23 mouse cellular contexts compared by ENCODE assay signal in the genomic region with DNA sequence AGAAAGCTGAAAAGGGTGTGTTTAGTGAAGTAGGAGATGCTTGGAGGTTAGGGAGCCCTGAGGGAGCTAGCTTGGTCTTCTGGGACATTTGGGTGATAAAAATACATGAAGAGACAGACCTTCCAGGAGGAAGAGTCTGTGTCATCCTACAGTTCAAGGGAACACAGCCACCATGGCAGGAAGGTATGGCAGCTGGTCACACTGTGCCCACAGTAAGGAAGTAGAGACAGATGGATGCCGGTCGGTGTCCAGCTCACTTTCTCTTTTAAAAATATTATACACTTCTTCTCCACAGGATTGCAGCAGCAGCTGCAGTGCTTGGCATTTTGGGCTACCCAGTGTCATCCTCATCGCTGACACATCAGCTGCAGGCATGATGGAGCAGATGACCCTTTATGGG.
DNase-seq lines count a peak whose midpoint lies in the region; ATAC-seq lines count a peak whose summit lies in the region.
"Had no signal": no experiment of that assay in that cellular context is flagged by ENCODE, and none has a peak within 500 bp of the region (broad histone marks: within the 10 kb centered on the region; RNA-seq: fewer than 3 reads in every experiment).

No protein-coding gene starts in this region.

- H3K9me3 ChIP-seq in forebrain, embryonic 11.5 days (ENCODE audit: control insufficient read depth, low read length) = no peaks in the 10 kb centered on the region
- H3K9me3 ChIP-seq: forebrain, embryonic 10.5 days; hindbrain, embryonic 15.5 days had no signal

- peak; percentile 48 for DNase-seq in cerebellum, adult 11-12 months
- peak; percentile 20 for DNase-seq in cerebellum, adult 8-10 months
- peak; percentile 40 to 53 for DNase-seq in cerebellum, postnatal 10 days
- DNase-seq in cerebellum, postnatal 36 days = peak; percentile 37
- no peak for DNase-seq in right cerebral cortex, postnatal 14 days
- DNase-seq in left cerebral cortex, postnatal 14 days (ENCODE audit: low spot score in 2 of 2) = no peak
- DNase-seq in forebrain, embryonic 11.5 days (ENCODE audit: low spot score) = no peak
- DNase-seq: adrenal gland, adult 8-10 months; adrenal gland, postnatal 36 days; embryo, embryonic 11 days; forebrain, postnatal 0 days; gastrocnemius, adult 2 months; gastrocnemius, postnatal 14 days; heart, adult 11 months; kidney, adult 2 months had no signal

- H3K27ac ChIP-seq in forebrain, embryonic 11.5 days (ENCODE audit: low read depth, low read length) = no peak overlapping the region
- H3K27ac ChIP-seq: forebrain, embryonic 10.5 days; gastrocnemius, adult 2 months; hindbrain, embryonic 12.5 days; hindbrain, embryonic 15.5 days had no signal

- no peaks in the 10 kb centered on the region for H3K4me1 ChIP-seq in forebrain, embryonic 11.5 days (replicated peaks; ENCODE audit: control insufficient read depth, insufficient read depth, low read length)
- H3K4me1 ChIP-seq: forebrain, embryonic 10.5 days had no signal

- H3K4me3 ChIP-seq in forebrain, embryonic 11.5 days (ENCODE audit: low read depth, low read length) = no peak overlapping the region
- H3K4me3 ChIP-seq: forebrain, embryonic 10.5 days; gastrocnemius, adult 2 months; hindbrain, embryonic 12.5 days; hindbrain, embryonic 15.5 days had no signal

- no peaks in the 10 kb centered on the region for H3K36me3 ChIP-seq in forebrain, embryonic 11.5 days (ENCODE audit: control insufficient read depth, insufficient read depth, low read length)
- H3K36me3 ChIP-seq: forebrain, embryonic 10.5 days; hindbrain, embryonic 12.5 days; hindbrain, embryonic 15.5 days had no signal

- no peak overlapping the region for H3K9ac ChIP-seq in forebrain, embryonic 11.5 days (ENCODE audit: low read length)
- H3K9ac ChIP-seq: forebrain, postnatal 0 days; hindbrain, embryonic 12.5 days; hindbrain, embryonic 15.5 days had no signal

- intact Hi-C loops in left cerebral cortex, postnatal 14 days (cut with DNase I) = no loop called here

- no peaks in the 10 kb centered on the region for H3K27me3 ChIP-seq in forebrain, embryonic 11.5 days (ENCODE audit: control insufficient read depth, insufficient read depth, low read length)
- H3K27me3 ChIP-seq: hindbrain, embryonic 12.5 days; hindbrain, embryonic 15.5 days had no signal

- WGBS in forebrain, embryonic 11.5 days = 99% methylated on average over 3 of the region's 3 CpGs

- no peak overlapping the region for H3K4me2 ChIP-seq in forebrain, embryonic 11.5 days (ENCODE audit: low read depth, low read length, severe bottlenecking)
- H3K4me2 ChIP-seq: heart, embryonic 11.5 days; hindbrain, embryonic 12.5 days; hindbrain, embryonic 15.5 days had no signal

- ATAC-seq in cerebellum, adult (ENCODE audit: insufficient number of reproducible peaks, low FRiP score, low TSS enrichment) = no peak; the same call in 1 of the 2 replicates
- ATAC-seq in forebrain, embryonic 11.5 days (replicated peaks; ENCODE audit: low FRiP score) = no peak
- ATAC-seq: CD4-positive, CD25-positive, alpha-beta regulatory T cell, adult 4 months; forebrain, embryonic 14.5 days; forebrain, postnatal 0 days; intestine, postnatal 0 days had no signal

Comparison
In these comparisons a context has a peak if more than half of its experiments do, and no peak if none do; other contexts are left out.
1. DNase-seq: peak in cerebellum, adult 11-12 months (single experiment), cerebellum, adult 8-10 months (single experiment), cerebellum, postnatal 10 days (2 of 2) and cerebellum, postnatal 36 days (2 of 2); none in right cerebral cortex, postnatal 14 days (single experiment), left cerebral cortex, postnatal 14 days (0 of 2) and forebrain, embryonic 11.5 days (single experiment).